Mouse (Mus musculus): Measurements from ENCODE around the gene Scn1b. TPM values are rescaled to one million over a fixed set of nuclear protein-coding genes. Genes with fewer than 3 reads are reported as not detected.
A peak's percentile ranks its signal among the peaks of the same experiment; 100 is the strongest.

Gene Scn1b
- polyA plus RNA-seq, 1 experiment from 2014 or later: 1.0 TPM

GRCm38 (mm10) chr7:31096892-31097564 is 29.8 kb downstream of the Scn1b start:
- Histone ChIP-seq H3K27me3 (ENCODE audit: control insufficient read depth, insufficient read depth, low read length) (no peaks in the 10 kb centered on the region), H3K9me3 (ENCODE audit: control insufficient read depth, low read length) (no peaks in the 10 kb centered on the region), H3K4me2 (ENCODE audit: low read depth, severe bottlenecking) (no peak overlapping the region), H3K9ac (ENCODE audit: low read length) (no peak overlapping the region), H3K27ac (replicated peaks; ENCODE audit: low read depth, low read length) (no peak overlapping the region), H3K4me1 (ENCODE audit: control insufficient read depth, insufficient read depth, low read length) (no peaks in the 10 kb centered on the region), H3K36me3 (ENCODE audit: control insufficient read depth, insufficient read depth, low read length) (no peaks in the 10 kb centered on the region), H3K4me3 (ENCODE audit: low read depth, low read length) (no peak overlapping the region)
- ATAC-seq (ENCODE audit: insufficient number of reproducible peaks, low FRiP score, low TSS enrichment, low read depth) (no peak), DNase-seq (ENCODE audit: low spot score) (no peak)
- WGBS: 75% methylated on average over 9 of the region's 9 CpGs

GRCm38 (mm10) chr7:31094774-31095501 is 31.9 kb downstream of the Scn1b start:
- H3K4me1 ChIP-seq (ENCODE audit: control insufficient read depth, insufficient read depth, low read length): no peaks in the 10 kb centered on the region
- no peak overlapping the region for H3K9ac ChIP-seq (ENCODE audit: low read length)
- no peaks in the 10 kb centered on the region for H3K9me3 ChIP-seq (ENCODE audit: control insufficient read depth, low read length)
- DNase-seq (ENCODE audit: low spot score) (no peak), ATAC-seq (ENCODE audit: insufficient number of reproducible peaks, low FRiP score, low TSS enrichment, low read depth) (no peak)
- no peak overlapping the region for H3K4me2 ChIP-seq (ENCODE audit: low read depth, severe bottlenecking)
- H3K36me3 ChIP-seq (ENCODE audit: control insufficient read depth, insufficient read depth, low read length): no peaks in the 10 kb centered on the region
- H3K27ac ChIP-seq (replicated peaks; ENCODE audit: low read depth, low read length): no peak overlapping the region
- H3K27me3 ChIP-seq (ENCODE audit: control insufficient read depth, insufficient read depth, low read length): no peaks in the 10 kb centered on the region
- H3K4me3 ChIP-seq (ENCODE audit: low read depth, low read length): no peak overlapping the region
- 22% methylated on average over 12 of the region's 12 CpGs for WGBS

GRCm38 (mm10) chr7:31089721-31090120 is 37.1 kb downstream of the Scn1b start:
- Histone ChIP-seq H3K27me3 (ENCODE audit: control insufficient read depth, insufficient read depth, low read length) (no peaks in the 10 kb centered on the region), H3K36me3 (ENCODE audit: control insufficient read depth, insufficient read depth, low read length) (no peaks in the 10 kb centered on the region), H3K9ac (ENCODE audit: low read length) (no peak overlapping the region), H3K4me3 (ENCODE audit: low read depth, low read length) (no peak overlapping the region), H3K27ac (replicated peaks; ENCODE audit: low read depth, low read length) (no peak overlapping the region), H3K9me3 (ENCODE audit: control insufficient read depth, low read length) (no peaks in the 10 kb centered on the region; the same call in 1 of the 2 replicates), H3K4me1 (ENCODE audit: control insufficient read depth, insufficient read depth, low read length) (no peaks in the 10 kb centered on the region), H3K4me2 (ENCODE audit: low read depth, severe bottlenecking) (no peak overlapping the region)
- WGBS: 84% methylated on average over 2 of the region's 2 CpGs
- no peak for ATAC-seq (ENCODE audit: insufficient number of reproducible peaks, low FRiP score, low TSS enrichment, low read depth)
- no peak for DNase-seq (ENCODE audit: low spot score)

- no peak overlapping the region for H3K4me2 ChIP-seq (ENCODE audit: low read depth, severe bottlenecking)
- no peaks in the 10 kb centered on the region for H3K27me3 ChIP-seq (ENCODE audit: control insufficient read depth, insufficient read depth, low read length)
- no peak for DNase-seq (ENCODE audit: low spot score)
- H3K9me3 ChIP-seq (ENCODE audit: control insufficient read depth, low read length): no peaks in the 10 kb centered on the region; the same call in 1 of the 2 replicates
- no peak overlapping the region for H3K9ac ChIP-seq (ENCODE audit: low read length)
- no peak overlapping the region for H3K27ac ChIP-seq (replicated peaks; ENCODE audit: low read depth, low read length)
- 83% methylated on average over 3 of the region's 3 CpGs for WGBS
- no peaks in the 10 kb centered on the region for H3K4me1 ChIP-seq (ENCODE audit: control insufficient read depth, insufficient read depth, low read length)
- no peak for ATAC-seq (ENCODE audit: insufficient number of reproducible peaks, low FRiP score, low TSS enrichment, low read depth)
- no peaks in the 10 kb centered on the region for H3K36me3 ChIP-seq (ENCODE audit: control insufficient read depth, insufficient read depth, low read length)
- no peak overlapping the region for H3K4me3 ChIP-seq (ENCODE audit: low read depth, low read length)
These were observed 38.6 kb downstream of the Scn1b start for GRCm38 (mm10) chr7:31088206-31088605.

- H3K27ac ChIP-seq (replicated peaks; ENCODE audit: low read depth, low read length): no peak overlapping the region
- 66% methylated on average over 2 of the region's 2 CpGs for WGBS
- no peaks in the 10 kb centered on the region for H3K4me1 ChIP-seq (ENCODE audit: control insufficient read depth, insufficient read depth, low read length)
These were observed 39.5 kb downstream of the Scn1b start for GRCm38 (mm10) chr7:31087262-31087661.

GRCm38 (mm10) chr7:31086175-31086755 is 40.5 kb downstream of the Scn1b start:
- H3K9ac ChIP-seq (ENCODE audit: low read length): no peak overlapping the region
- no peaks in the 10 kb centered on the region for H3K27me3 ChIP-seq (ENCODE audit: control insufficient read depth, insufficient read depth, low read length)
- no peaks in the 10 kb centered on the region; the same call in 1 of the 2 replicates for H3K9me3 ChIP-seq (ENCODE audit: control insufficient read depth, low read length)
- no peak overlapping the region for H3K4me3 ChIP-seq (ENCODE audit: low read depth, low read length)
- DNase-seq (ENCODE audit: low spot score): no peak
- no peak for ATAC-seq (ENCODE audit: insufficient number of reproducible peaks, low FRiP score, low TSS enrichment, low read depth)
- H3K4me2 ChIP-seq (ENCODE audit: low read depth, severe bottlenecking): no peak overlapping the region
- no peaks in the 10 kb centered on the region for H3K4me1 ChIP-seq (ENCODE audit: control insufficient read depth, insufficient read depth, low read length)
- WGBS: 90% methylated on average over 9 of the region's 9 CpGs
- H3K27ac ChIP-seq (replicated peaks; ENCODE audit: low read depth, low read length): no peak overlapping the region
- no peaks in the 10 kb centered on the region for H3K36me3 ChIP-seq (ENCODE audit: control insufficient read depth, insufficient read depth, low read length)

More at GRCm38 (mm10) chr7:31087262-31087661, 39.5 kb downstream of the Scn1b start:
- ATAC-seq (ENCODE audit: insufficient number of reproducible peaks, low FRiP score, low TSS enrichment, low read depth): no peak
- Histone ChIP-seq H3K9me3 (ENCODE audit: control insufficient read depth, low read length) (no peaks in the 10 kb centered on the region; the same call in 1 of the 2 replicates), H3K4me2 (ENCODE audit: low read depth, severe bottlenecking) (no peak overlapping the region), H3K36me3 (ENCODE audit: control insufficient read depth, insufficient read depth, low read length) (no peaks in the 10 kb centered on the region), H3K4me3 (ENCODE audit: low read depth, low read length) (no peak overlapping the region), H3K27me3 (ENCODE audit: control insufficient read depth, insufficient read depth, low read length) (no peaks in the 10 kb centered on the region), H3K9ac (ENCODE audit: low read length) (no peak overlapping the region)
- no peak for DNase-seq (ENCODE audit: low spot score)

- no peak for ATAC-seq (ENCODE audit: insufficient number of reproducible peaks, low FRiP score, low TSS enrichment, low read depth)
- Histone ChIP-seq H3K27ac (replicated peaks; ENCODE audit: low read depth, low read length) (peak overlapping the region; percentile 25; the same call in 1 of the 2 replicates), H3K4me1 (ENCODE audit: control insufficient read depth, insufficient read depth, low read length) (no peaks in the 10 kb centered on the region), H3K4me3 (ENCODE audit: low read depth, low read length) (no peak overlapping the region), H3K9me3 (ENCODE audit: control insufficient read depth, low read length) (peaks cover 3% of the 10 kb centered on the region; the same call in 1 of the 2 replicates), H3K4me2 (ENCODE audit: low read depth, severe bottlenecking) (no peak overlapping the region), H3K9ac (ENCODE audit: low read length) (no peak overlapping the region), H3K27me3 (ENCODE audit: control insufficient read depth, insufficient read depth, low read length) (no peaks in the 10 kb centered on the region), H3K36me3 (ENCODE audit: control insufficient read depth, insufficient read depth, low read length) (no peaks in the 10 kb centered on the region)
- peak; percentile 37 for DNase-seq (ENCODE audit: low spot score)
- 72% methylated on average over 3 of the region's 3 CpGs for WGBS
These were observed 41.6 kb downstream of the Scn1b start for GRCm38 (mm10) chr7:31085171-31085570.

GRCm38 (mm10) chr7:31084140-31084539 is 42.7 kb downstream of the Scn1b start:
- ATAC-seq (ENCODE audit: insufficient number of reproducible peaks, low FRiP score, low TSS enrichment, low read depth): no peak
- H3K27me3 ChIP-seq (ENCODE audit: control insufficient read depth, insufficient read depth, low read length): no peaks in the 10 kb centered on the region
- 63% methylated on average over 9 of the region's 9 CpGs for WGBS
- H3K9me3 ChIP-seq (ENCODE audit: control insufficient read depth, low read length): peaks cover 3% of the 10 kb centered on the region; the same call in 1 of the 2 replicates
- no peak overlapping the region for H3K9ac ChIP-seq (ENCODE audit: low read length)
- no peaks in the 10 kb centered on the region for H3K36me3 ChIP-seq (ENCODE audit: control insufficient read depth, insufficient read depth, low read length)
- no peak for DNase-seq (ENCODE audit: low spot score)
- H3K4me2 ChIP-seq (ENCODE audit: low read depth, severe bottlenecking): no peak overlapping the region
- H3K27ac ChIP-seq (replicated peaks; ENCODE audit: low read depth, low read length): no peak overlapping the region
- no peak overlapping the region for H3K4me3 ChIP-seq (ENCODE audit: low read depth, low read length)
- H3K4me1 ChIP-seq (ENCODE audit: control insufficient read depth, insufficient read depth, low read length): no peaks in the 10 kb centered on the region

Data from limb, embryonic 11.5 days (tissue).